Mouse (Mus musculus): Measurements from ENCODE around the gene 4933427D14Rik. TPM values are rescaled to one million over a fixed set of nuclear protein-coding genes. Genes with fewer than 3 reads are reported as not detected.

Gene 4933427D14Rik
- total and polyA plus RNA-seq, 3 experiments, result 14.5 to 19.6 TPM; not detected in 1

- peaks cover 0 to 12% of the 10 kb centered on the region in 2 experiments; a peak in 3 of 4 replicates for H3K4me1 ChIP-seq (ENCODE audit: control insufficient read depth in 1 of 2, insufficient read depth in 2 of 2, low read length in 2 of 2)
- H3K9me3 ChIP-seq (replicated peaks; ENCODE audit: insufficient read depth, low read length), result no peaks in the 10 kb centered on the region
- H3K79me2 ChIP-seq (ENCODE audit: control insufficient read depth, insufficient read depth, low read length, poor library complexity), result peaks cover 38% of the 10 kb centered on the region
- H3K36me3 ChIP-seq (ENCODE audit: control insufficient read depth in 1 of 2, insufficient read depth in 2 of 2, low read length in 2 of 2), result peaks cover 0 to 13% of the 10 kb centered on the region in 2 experiments; a peak in 2 of 4 replicates
- peak overlapping the region; percentile 64 for H3K27ac ChIP-seq (ENCODE audit: control insufficient read depth, low read depth, low read length)
- DNase-seq (ENCODE audit: low read depth, low spot score), result peak; percentile 64
- H3K27me3 ChIP-seq (ENCODE audit: control insufficient read depth in 1 of 2, insufficient read depth in 2 of 2, low read length in 2 of 2), result no peaks in the 10 kb centered on the region
- peak overlapping the region; percentile 58 to 94 for H3K4me3 ChIP-seq (ENCODE audit: control insufficient read depth in 1 of 2, insufficient read depth in 1 of 2, low read depth in 2 of 2, low read length in 2 of 2)
- peak overlapping the region; percentile 96 for H3K9ac ChIP-seq (ENCODE audit: control insufficient read depth, low read depth, low read length, poor library complexity, severe bottlenecking)
- no peak for TF ChIP-seq HCFC1 (IDR thresholded peaks at IDR 0.05; ENCODE audit: low read depth, low read length)
- TF ChIP-seq JUND (IDR thresholded peaks at IDR 0.05; ENCODE audit: low read depth, low read length), result no peak
- TF ChIP-seq CTCF (IDR thresholded peaks at IDR 0.05 in 2 of 3, conservative IDR thresholded peaks at IDR 0.05 in 1 of 3; ENCODE audit: control insufficient read depth in 1 of 3, insufficient read depth in 1 of 3, low read depth in 2 of 3, low read length in 3 of 3, poor library complexity in 1 of 3, severe bottlenecking in 1 of 3), result no peak
- TF ChIP-seq POLR2AphosphoS2 (IDR thresholded peaks at IDR 0.05; ENCODE audit: low read length), result no peak
- TF ChIP-seq NRF1 (IDR thresholded peaks at IDR 0.05; ENCODE audit: insufficient read depth, low read depth, low read length, poor library complexity, severe bottlenecking), result no peak
- TF ChIP-seq CHD1 (IDR thresholded peaks at IDR 0.05; ENCODE audit: low read depth, low read length), result 0 out of 2 replicates have a peak, but pooled peaks have one; percentile 86
- TF ChIP-seq EP300 (IDR thresholded peaks at IDR 0.05; ENCODE audit: low read depth in 1 of 2, low read length in 2 of 2), result peak; percentile 8 to 38; a peak in 1 of 4 replicates
- no peak for TF ChIP-seq TBP (IDR thresholded peaks at IDR 0.05; ENCODE audit: low read depth, low read length)
- no peak for TF ChIP-seq TAL1 (IDR thresholded peaks at IDR 0.05; ENCODE audit: low read length)
- TF ChIP-seq MXI1 (IDR thresholded peaks at IDR 0.05; ENCODE audit: low read depth, low read length), result peak; percentile 18
- TF ChIP-seq MAZ (IDR thresholded peaks at IDR 0.05; ENCODE audit: low read depth, low read length), result 0 out of 2 replicates have a peak, but pooled peaks have one; percentile 26
- TF ChIP-seq NELFE (IDR thresholded peaks at IDR 0.05; ENCODE audit: low read depth, low read length), result no peak
- TF ChIP-seq USF1 (IDR thresholded peaks at IDR 0.05; ENCODE audit: low read depth, low read length), result no peak
- TF ChIP-seq MEF2A (IDR thresholded peaks at IDR 0.05; ENCODE audit: extremely low read depth, insufficient replicate concordance, low read depth, low read length, poor library complexity, severe bottlenecking), result no peak
- no peak for TF ChIP-seq USF2 (IDR thresholded peaks at IDR 0.05; ENCODE audit: borderline replicate concordance in 1 of 2, insufficient read depth in 1 of 2, low read depth in 1 of 2, low read length in 2 of 2)
- TF ChIP-seq MAFK (IDR thresholded peaks at IDR 0.05; ENCODE audit: borderline replicate concordance, low read depth, low read length), result no peak
- no peak for TF ChIP-seq SIN3A (IDR thresholded peaks at IDR 0.05; ENCODE audit: low read length)
- TF ChIP-seq TCF12 (IDR thresholded peaks at IDR 0.05; ENCODE audit: low read depth, low read length), result no peak
- no peak for TF ChIP-seq MYB (IDR thresholded peaks at IDR 0.05; ENCODE audit: low read depth, low read length)
- TF ChIP-seq BHLHE40 (IDR thresholded peaks at IDR 0.05; ENCODE audit: borderline replicate concordance, low read depth, low read length), result no peak; the same call in 1 of the 2 replicates
- peak; percentile 35; the same call in 1 of the 2 replicates for TF ChIP-seq RCOR1 (IDR thresholded peaks at IDR 0.05; ENCODE audit: low read depth, low read length)
- TF ChIP-seq POLR2A (IDR thresholded peaks at IDR 0.05; ENCODE audit: control insufficient read depth in 1 of 2, insufficient read depth in 1 of 2, low read depth in 1 of 2, low read length in 2 of 2, poor library complexity in 1 of 2), result no peak
- no peak for TF ChIP-seq E2F4 (IDR thresholded peaks at IDR 0.05; ENCODE audit: borderline replicate concordance, low read depth, low read length)
- TF ChIP-seq ZMIZ1 (IDR thresholded peaks at IDR 0.05; ENCODE audit: low read depth, low read length), result no peak
- TF ChIP-seq RAD21 (IDR thresholded peaks at IDR 0.05; ENCODE audit: low read depth, low read length), result no peak
- 0 out of 2 replicates have a peak, but pooled peaks have one; percentile 30 for TF ChIP-seq UBTF (IDR thresholded peaks at IDR 0.05; ENCODE audit: borderline replicate concordance, insufficient read depth, low read depth, low read length)
- TF ChIP-seq MAX (IDR thresholded peaks at IDR 0.05; ENCODE audit: low read length), result no peak; the same call in 1 of the 2 replicates
- no peak for TF ChIP-seq ZKSCAN1 (IDR thresholded peaks at IDR 0.05; ENCODE audit: low read depth, low read length)
- peak; percentile 60 for TF ChIP-seq ZNF384 (IDR thresholded peaks at IDR 0.05; ENCODE audit: low read depth, low read length)
- TF ChIP-seq GATA1 (IDR thresholded peaks at IDR 0.05; ENCODE audit: low read depth, low read length), result 0 out of 2 replicates have a peak, but pooled peaks have one; percentile 33
- no peak for TF ChIP-seq KAT2A (conservative IDR thresholded peaks at IDR 0.05; ENCODE audit: low read depth, low read length)
- TF ChIP-seq SMC3 (IDR thresholded peaks at IDR 0.05; ENCODE audit: low read depth, low read length), result no peak
- TF ChIP-seq ZC3H11A (IDR thresholded peaks at IDR 0.05; ENCODE audit: low read depth, low read length), result no peak
- TF ChIP-seq CHD2 (IDR thresholded peaks at IDR 0.05; ENCODE audit: low read length), result no peak
- no peak for TF ChIP-seq GABPA (IDR thresholded peaks at IDR 0.05; ENCODE audit: low read depth, low read length)
- no peak for TF ChIP-seq POLR2AphosphoS5 (IDR thresholded peaks at IDR 0.05; ENCODE audit: borderline replicate concordance, low read depth, low read length)
- no peak for TF ChIP-seq MYC (IDR thresholded peaks at IDR 0.05; ENCODE audit: low read depth, low read length)
Measured at GRCm38 (mm10) chr11:72207834-72208377, 647 bp upstream of the 4933427D14Rik start.

Measured in MEL (cell line).